Mouse (Mus musculus): ENCODE measurements around the gene Cdc42ep2.

The Cdc42ep2 gene

DNA sequence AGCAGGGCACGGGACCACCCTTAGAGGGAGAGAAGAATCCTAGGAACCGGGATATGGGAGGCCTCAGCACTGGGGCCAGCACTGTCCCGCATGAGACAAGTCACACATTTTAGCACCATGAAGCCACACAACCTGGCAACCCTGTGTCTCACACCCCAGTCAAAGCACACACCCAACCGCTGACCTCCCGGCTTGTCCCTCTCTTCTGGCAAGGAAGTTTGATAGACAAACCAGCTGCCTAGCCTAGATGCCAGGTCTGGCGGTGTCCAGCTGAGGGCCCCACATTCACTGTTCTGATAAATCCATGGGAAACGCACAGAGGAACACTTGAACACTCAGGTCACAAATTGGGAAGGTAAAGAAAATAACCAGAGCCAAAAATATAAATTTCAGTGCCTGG, 18.0 kb upstream of the Cdc42ep2 start:
- no peak for DNase-seq (ENCODE audit: low read depth in 2 of 2, low spot score in 2 of 2)

DNA sequence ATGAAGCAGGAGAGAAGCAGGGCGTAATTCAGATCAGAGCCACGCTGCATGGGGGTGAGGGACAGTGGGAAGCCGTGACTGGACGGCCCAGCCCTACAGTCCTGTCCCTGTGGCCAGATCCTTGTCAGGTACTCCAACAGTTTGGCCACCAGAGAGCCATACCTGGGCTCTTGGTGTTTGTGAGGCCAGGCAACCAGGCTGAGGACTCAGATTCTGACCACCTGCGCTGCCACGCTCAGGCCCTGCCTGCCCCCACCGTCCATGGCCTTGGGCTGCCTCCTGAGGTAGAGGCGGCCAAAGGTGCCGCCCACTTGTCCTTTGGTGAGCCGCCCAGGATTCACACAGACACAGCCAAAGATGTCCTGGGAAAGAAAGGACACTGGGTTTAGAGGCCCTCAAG, 16.0 kb upstream of the Cdc42ep2 start:
- DNase-seq (ENCODE audit: low read depth in 2 of 2, low spot score in 2 of 2), result no peak

- DNase-seq (ENCODE audit: low read depth in 2 of 2, low spot score in 2 of 2), result no peak
Measured at GRCm38 (mm10) chr19:5940173-5940572, 15.6 kb upstream of the Cdc42ep2 start.

GRCm38 (mm10) chr19:5939715-5940114, 15.1 kb upstream of the Cdc42ep2 start:
- DNase-seq (ENCODE audit: low read depth in 2 of 2, low spot score in 2 of 2), result no peak

DNA sequence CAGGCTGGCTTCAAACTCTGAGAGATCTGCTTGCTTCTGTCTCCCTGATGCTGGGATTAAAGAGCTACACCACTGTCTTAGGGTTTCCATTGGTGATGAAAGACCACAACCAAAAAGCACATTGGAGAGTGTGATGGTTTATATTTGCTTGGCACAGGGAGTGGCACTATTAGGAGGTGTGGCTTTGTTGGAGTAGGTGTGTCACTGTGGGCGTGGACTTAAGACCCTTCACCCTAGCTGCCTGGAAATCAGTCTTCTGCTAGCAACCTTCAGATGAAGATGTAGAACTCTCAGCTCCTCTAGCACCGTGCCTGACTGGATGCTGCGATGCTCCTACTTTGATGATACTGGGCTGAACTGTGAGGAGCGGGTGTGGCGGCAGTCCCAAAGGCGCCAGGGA, 13.9 kb upstream of the Cdc42ep2 start:
- DNase-seq (ENCODE audit: low read depth in 2 of 2, low spot score in 2 of 2), result no peak

DNA sequence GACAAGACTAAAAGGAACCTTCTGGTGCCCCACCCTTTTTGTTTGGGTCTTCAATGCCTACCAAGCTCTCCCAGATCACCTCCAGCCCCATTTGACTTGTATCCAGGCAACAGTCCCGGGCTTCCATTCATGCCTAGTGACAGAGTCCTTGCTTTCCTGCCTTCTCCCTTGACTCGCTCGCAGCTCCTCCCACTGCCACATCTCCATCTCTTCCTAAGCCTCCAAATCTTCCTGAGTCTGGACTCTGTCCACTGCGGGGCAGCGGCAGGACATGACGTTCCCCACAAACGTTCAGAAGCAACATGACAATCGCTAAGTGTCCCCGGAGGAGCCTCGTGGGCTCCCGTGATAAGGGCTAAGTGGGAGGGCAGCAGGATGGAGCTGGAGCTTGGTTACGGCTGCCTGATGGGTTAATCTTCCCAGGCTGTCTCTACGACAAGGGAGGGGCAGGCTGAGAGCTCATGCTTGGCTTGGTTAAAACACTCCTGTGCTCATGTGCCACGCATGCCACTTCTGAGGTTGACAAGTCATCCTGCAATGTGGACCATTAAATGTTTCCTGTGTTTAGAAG, 13.3 kb upstream of the Cdc42ep2 start:
- DNase-seq (ENCODE audit: low read depth in 2 of 2, low spot score in 2 of 2), result no peak

DNA sequence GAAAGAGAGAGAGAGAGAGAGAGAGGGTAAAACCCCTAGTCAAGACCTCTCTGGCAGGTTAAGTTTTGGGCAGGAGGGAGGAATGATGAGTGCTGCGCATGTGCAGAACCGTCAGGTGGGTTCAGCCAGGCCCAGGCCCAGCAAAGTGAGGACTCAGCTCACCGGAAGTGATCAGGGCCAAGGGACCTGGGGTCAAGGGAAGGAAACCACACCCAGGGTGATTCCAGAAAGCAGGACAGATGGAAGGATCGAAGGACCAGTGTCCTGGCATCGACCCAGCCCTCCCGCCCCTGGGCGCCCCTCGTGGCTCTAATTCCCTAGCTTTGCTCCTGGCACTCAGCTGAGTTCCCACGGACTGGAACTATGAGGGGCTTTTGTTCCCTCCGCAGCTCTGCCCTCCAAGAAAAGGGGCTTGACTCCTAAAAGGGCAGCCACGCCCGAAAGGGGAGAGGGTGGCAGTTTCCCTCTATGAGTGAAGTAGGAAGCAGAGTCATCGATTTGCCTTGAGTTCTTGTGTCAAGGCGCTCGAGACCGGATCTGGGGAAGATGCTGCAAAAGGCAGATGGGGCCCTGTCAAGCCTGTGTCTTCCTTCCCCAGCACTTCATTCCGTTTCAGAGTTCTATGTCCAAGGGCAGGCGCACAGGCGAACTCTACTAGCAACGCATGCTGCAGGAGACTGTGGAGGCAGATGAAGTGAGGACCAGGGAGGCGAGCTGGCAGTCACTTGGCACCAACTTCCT, 12.6 kb upstream of the Cdc42ep2 start:
- DNase-seq (ENCODE audit: low read depth in 2 of 2, low spot score in 2 of 2), result no peak

DNA sequence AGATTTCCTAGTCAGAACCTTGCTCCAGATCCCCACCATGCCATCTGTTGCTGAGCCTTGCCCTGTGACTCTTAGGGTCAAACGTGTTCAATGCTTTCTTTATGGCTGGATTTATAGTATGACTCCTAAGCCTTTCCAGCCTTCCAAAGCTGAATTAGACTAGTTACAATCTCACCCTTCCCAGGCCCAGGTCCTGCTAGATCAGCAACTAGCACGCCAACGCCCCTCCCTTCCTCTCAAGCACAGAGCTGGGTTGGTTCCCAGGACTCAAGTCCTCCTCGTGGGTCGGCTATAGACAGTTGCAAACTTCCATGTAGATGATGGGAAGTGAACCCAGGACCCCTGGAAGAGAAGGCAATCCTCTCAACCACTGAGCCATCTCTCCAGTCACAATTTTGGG, 11.1 kb upstream of the Cdc42ep2 start:
- DNase-seq (ENCODE audit: low read depth in 2 of 2, low spot score in 2 of 2), result no peak

DNA sequence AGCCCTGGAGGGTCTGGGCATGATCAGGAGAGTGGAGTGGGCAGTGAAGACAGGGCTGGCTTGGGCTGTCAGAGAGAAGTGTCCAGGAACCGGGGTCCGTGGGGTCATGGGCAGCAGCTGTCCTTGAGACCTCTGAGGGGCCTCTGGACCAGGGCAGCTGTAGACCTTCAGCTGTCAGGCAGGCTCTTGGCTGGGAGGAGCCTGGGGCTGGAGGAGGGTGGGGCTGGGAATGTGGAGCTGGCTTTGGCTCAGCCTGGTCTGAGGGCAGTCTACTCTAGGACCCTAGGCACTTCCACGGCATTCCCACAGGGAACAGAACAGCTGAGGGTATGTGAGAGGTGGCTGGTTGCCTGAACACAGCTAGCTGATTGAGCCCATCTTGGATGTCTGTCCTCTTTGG, 10.7 kb upstream of the Cdc42ep2 start:
- DNase-seq (ENCODE audit: low read depth in 2 of 2, low spot score in 2 of 2), result no peak

DNA sequence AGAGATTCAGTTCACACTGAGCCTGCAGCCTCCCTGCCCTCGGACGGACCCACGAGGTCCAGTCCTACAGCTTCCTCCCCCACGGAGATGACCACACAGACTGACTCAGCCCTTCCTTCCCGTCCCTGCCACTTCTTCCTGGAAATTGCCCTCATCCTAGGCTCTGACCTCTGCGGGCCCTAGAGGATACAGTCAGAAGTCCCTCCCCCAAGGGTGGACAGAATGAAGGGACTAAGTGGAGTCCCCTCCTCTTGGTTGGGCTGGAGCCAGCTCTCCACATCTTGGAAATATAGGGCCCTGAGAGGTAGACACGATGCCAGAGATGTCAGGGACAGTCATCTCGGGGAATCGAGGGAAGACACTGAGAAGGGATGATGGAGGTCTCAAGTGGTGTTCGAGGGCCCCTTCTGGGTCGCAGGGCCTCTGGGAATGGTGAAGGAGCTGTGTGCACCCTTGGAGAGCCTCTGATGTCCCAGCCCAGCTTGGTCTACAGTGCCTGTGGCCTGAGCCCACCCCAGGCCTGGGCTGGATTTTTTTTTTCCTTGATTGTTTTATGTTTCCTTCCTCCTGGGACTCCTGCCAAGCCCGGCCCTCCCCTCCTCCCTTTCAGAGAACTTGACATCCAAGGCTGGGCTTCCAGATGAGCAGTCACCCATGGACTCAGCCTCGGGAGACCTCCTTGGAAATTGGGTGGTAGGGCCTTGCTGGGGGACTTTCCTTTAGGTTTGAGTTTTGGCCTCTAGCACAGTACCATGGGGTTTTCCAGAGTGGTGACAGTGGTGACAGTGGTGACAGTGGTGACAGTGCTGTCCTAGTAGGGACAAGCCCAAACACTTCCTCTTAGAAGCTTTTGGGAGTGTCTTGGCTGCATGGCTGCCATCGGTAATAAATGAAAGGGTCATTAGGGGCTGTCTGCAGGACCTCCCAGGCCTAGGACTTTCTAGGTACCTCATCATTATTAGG, 5.3 kb upstream of the Cdc42ep2 start:
- DNase-seq (ENCODE audit: low read depth in 2 of 2, low spot score in 2 of 2), result no peak

DNA sequence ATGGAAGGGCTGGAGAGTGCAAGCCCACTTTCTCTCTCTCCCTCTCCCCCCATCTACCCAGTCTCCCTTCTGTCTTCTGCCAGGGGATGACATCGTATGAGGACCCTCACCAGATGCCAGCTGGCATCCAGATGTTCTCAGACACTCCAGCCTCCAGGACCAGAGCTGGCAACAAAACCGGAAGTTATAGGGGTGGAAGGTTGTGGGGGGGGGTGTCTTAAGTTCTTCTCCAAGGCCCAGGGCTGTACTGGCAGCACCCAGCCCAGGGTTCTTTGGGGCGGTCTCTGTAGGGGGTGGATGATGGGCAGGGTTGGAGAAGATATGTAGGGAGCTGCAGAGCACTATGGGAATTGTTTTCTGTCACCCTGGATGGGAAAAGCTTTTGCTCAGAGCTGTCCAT, 3.9 kb upstream of the Cdc42ep2 start:
- no peak for DNase-seq (ENCODE audit: low read depth in 2 of 2, low spot score in 2 of 2)

DNA sequence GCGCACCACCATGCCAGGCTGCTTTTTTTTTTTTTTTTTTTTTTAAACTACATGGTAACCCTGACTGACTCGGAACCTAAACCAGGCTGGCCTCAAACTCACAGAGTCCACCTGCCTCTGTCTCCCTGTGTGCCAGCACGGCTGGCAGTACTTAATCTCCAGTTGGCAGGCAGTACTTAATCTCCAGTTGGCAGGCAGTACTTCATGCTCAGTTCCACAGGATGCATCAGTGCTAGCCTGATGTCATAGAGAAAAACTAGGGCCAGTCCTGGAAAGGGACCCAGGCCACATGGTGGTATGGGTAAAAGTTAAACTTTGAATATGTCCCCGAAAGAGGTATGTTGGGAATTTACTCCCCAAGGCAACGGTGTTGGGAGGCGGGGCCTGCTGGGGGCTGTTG, 3.5 kb upstream of the Cdc42ep2 start:
- DNase-seq (ENCODE audit: low read depth in 2 of 2, low spot score in 2 of 2), result no peak

DNA sequence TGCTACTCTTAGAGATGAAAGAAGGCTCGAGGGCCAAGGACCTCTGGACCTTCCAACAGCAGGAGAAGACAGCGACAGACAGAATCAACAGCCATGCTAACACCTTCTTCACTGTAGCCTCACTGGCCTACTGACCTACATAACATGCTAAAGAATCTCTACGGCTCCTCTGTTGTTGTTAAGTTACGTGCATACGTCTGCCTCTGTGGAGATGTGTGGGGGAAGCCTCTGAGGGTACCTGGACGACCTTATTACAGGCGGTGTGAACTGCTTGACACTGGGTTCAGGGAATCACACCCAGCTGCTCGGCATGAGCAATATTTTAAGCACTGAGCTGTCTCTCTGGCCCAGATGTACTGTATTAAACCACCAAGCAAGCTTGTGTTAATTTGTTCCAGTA, 2.9 kb upstream of the Cdc42ep2 start:
- DNase-seq (ENCODE audit: low read depth in 2 of 2, low spot score in 2 of 2), result no peak

- DNase-seq (ENCODE audit: low read depth in 2 of 2, low spot score in 2 of 2), result no peak
Measured at GRCm38 (mm10) chr19:5927026-5927425, 2.4 kb upstream of the Cdc42ep2 start.

DNA sequence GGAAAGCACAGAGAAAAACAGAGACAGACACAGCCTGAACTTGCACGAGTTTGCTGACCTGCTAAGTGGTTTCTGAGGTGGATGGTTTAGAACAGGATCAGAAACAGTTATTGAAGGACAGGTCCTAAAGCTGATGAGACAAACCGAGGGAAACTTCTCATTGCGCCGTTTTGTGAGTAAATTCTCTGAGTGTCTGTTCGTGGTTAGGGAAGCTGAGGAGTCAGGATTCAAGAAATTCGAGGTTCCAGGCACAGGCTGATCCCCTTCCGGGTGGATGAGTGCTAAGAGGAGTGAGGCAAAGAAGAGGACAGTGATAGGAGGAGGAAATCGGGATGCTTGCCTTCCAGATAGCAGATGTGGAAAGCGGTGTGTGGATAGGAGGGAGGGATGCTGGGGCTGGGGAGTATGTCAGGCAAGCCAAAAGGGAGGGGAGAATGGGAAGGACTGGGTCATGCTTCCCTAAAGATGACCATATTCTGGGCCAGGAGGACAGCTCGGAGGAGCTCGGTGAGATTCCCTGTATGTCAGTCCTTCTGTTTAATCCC, 767 bp upstream of the Cdc42ep2 start:
- DNase-seq (ENCODE audit: low read depth in 2 of 2, low spot score in 2 of 2), result no peak

- DNase-seq (ENCODE audit: low read depth in 2 of 2, low spot score in 2 of 2), result peak; percentile 69 to 85
Measured at GRCm38 (mm10) chr19:5923990-5924712, 465 bp downstream of the Cdc42ep2 start.

DNA sequence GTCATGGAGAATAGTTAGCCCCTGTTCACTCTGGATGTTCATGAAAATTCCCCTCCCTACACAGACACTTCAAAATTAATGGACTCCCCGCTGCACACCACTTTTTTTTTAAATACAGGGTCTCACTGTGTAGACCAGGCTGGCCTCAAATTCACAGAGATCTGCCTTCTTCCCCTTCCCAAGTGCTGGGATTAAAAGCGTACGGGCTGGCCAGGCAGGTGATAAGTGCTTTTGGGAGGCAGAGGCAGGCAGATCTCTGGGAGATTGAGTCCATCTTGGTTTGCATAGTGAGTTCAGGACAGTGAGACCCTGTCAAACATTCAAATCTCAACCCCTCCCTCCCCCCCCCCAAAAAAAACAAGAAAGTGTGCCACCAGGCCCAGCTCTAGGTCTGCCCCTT, 1.7 kb downstream of the Cdc42ep2 start:
- DNase-seq (ENCODE audit: low read depth in 2 of 2, low spot score in 2 of 2), result no peak

- DNase-seq (ENCODE audit: low read depth in 2 of 2, low spot score in 2 of 2), result no peak
Measured at GRCm38 (mm10) chr19:5922119-5922942, 2.3 kb downstream of the Cdc42ep2 start.

- no peak for DNase-seq (ENCODE audit: low read depth in 2 of 2, low spot score in 2 of 2)
Measured at GRCm38 (mm10) chr19:5921715-5922114, 2.9 kb downstream of the Cdc42ep2 start.

Measured in CD8-positive naive resting alpha-beta T cell, adult 2 months (primary cell).